Mouse (Mus musculus): ENCODE measurements around the gene Dop1a. TPM values are rescaled to one million over a fixed set of nuclear protein-coding genes. Genes with fewer than 3 reads are reported as not detected.

The Dop1a gene
- polyA plus RNA-seq, 2 experiments from 2014 or later = 27.9 to 28.8 TPM

GRCm38 (mm10) chr9:86507437-86507836 lies 40.5 kb downstream of the Dop1a start:
- ATAC-seq = no peak

GRCm38 (mm10) chr9:86513733-86514132 lies 46.8 kb downstream of the Dop1a start:
- ATAC-seq = no peak

GRCm38 (mm10) chr9:86514390-86514789 lies 47.4 kb downstream of the Dop1a start:
- no peak for ATAC-seq

- no peak for ATAC-seq
These were observed 47.8 kb downstream of the Dop1a start for GRCm38 (mm10) chr9:86514798-86515197.

- no peak for ATAC-seq
These were observed 55.4 kb downstream of the Dop1a start for GRCm38 (mm10) chr9:86522335-86522734.

- ATAC-seq = no peak
These were observed 58.6 kb downstream of the Dop1a start for GRCm38 (mm10) chr9:86525600-86525999.

- ATAC-seq = no peak
These were observed 67.1 kb downstream of the Dop1a start for GRCm38 (mm10) chr9:86534071-86534470.

GRCm38 (mm10) chr9:86543451-86543850 lies 76.5 kb downstream of the Dop1a start:
- ATAC-seq = no peak

GRCm38 (mm10) chr9:86544559-86544958 lies 77.6 kb downstream of the Dop1a start:
- no peak for ATAC-seq

GRCm38 (mm10) chr9:86549637-86550162 lies 82.7 kb downstream of the Dop1a start:
- no peak for ATAC-seq

GRCm38 (mm10) chr9:86550717-86551116 lies 83.8 kb downstream of the Dop1a start:
- ATAC-seq = no peak

- no peak for ATAC-seq
These were observed 86.9 kb downstream of the Dop1a start for GRCm38 (mm10) chr9:86553886-86554285.

- no peak for ATAC-seq
These were observed 87.7 kb downstream of the Dop1a start for GRCm38 (mm10) chr9:86554641-86555040.

- ATAC-seq = no peak
These were observed 93.6 kb downstream of the Dop1a start for GRCm38 (mm10) chr9:86560543-86560942.

GRCm38 (mm10) chr9:86569314-86569910 lies 102.5 kb downstream of the Dop1a start:
- ATAC-seq = no peak

GRCm38 (mm10) chr9:86570261-86570890 lies 103.4 kb downstream of the Dop1a start:
- ATAC-seq = no peak

- no peak for ATAC-seq
These were observed 104.0 kb downstream of the Dop1a start for GRCm38 (mm10) chr9:86570946-86571345.

GRCm38 (mm10) chr9:86571540-86572135 lies 104.7 kb downstream of the Dop1a start, which contains the start of the genes Pgm3 and Rwdd2a:
TSS of gene Pgm3 (minus strand) at chr9:86571842.
TSS of gene Rwdd2a (plus strand) at chr9:86571991.
- peak; percentile 91 for ATAC-seq

- peak; percentile 25 for ATAC-seq
These were observed 105.2 kb downstream of the Dop1a start for GRCm38 (mm10) chr9:86572196-86572595.

GRCm38 (mm10) chr9:86572636-86573291 lies 105.8 kb downstream of the Dop1a start:
- ATAC-seq = peak; percentile 60

GRCm38 (mm10) chr9:86573616-86574303 lies 106.8 kb downstream of the Dop1a start:
- ATAC-seq = no peak

- ATAC-seq = no peak
These were observed 108.2 kb downstream of the Dop1a start for GRCm38 (mm10) chr9:86575178-86575577.

- no peak for ATAC-seq
These were observed 112.7 kb downstream of the Dop1a start for GRCm38 (mm10) chr9:86579657-86580056.
